Mouse (Mus musculus) forebrain, postnatal 0 days (tissue): ENCODE measurements around the gene Dnajc7. TPM values are rescaled to one million over a fixed set of nuclear protein-coding genes. Genes with fewer than 3 reads are reported as not detected.
"Not testable (repeated sequence)": the region's sequence is repeated elsewhere in the genome, so short reads cannot be mapped to it uniquely, and the experiment has no call there.

Experiments used
- ATAC-seq: fragments of 200-750 bp; cut with Nextera tagmentation; 2 replicates; pipeline ENCODE4 v1.8.0; 2017; ENCODE audit warnings: mild to moderate bottlenecking, moderate library complexity
- DNase-seq: peaks from one replicate; pipeline ENCODE4 v3.0.0-alpha.2; 2015
- H3K27ac ChIP-seq: fragments of 300-500 bp; sonication (generic); 2 replicates; pipeline ENCODE4 v1.5.1; 2014; ENCODE audit warnings: low read depth, mild to moderate bottlenecking, antibody characterized with exemption, low read length, moderate library complexity, mixed read lengths
- H3K27me3 ChIP-seq: fragments of 300-500 bp; sonication (generic); 2 replicates; pipeline ENCODE4 v1.6.1; 2014; ENCODE audit warnings: mild to moderate bottlenecking, low read length, mixed read lengths; ENCODE audit not compliant: insufficient read depth
- H3K36me3 ChIP-seq: fragments of 300-500 bp; sonication (generic); 2 replicates; pipeline ENCODE4 v1.6.1; 2014; ENCODE audit warnings: mild to moderate bottlenecking, moderate library complexity; ENCODE audit not compliant: insufficient read depth
- H3K4me1 ChIP-seq: fragments of 300-500 bp; sonication (generic); 2 replicates; pipeline ENCODE4 v1.6.1; 2014; ENCODE audit warnings: antibody characterized with exemption; ENCODE audit not compliant: insufficient read depth
- H3K4me2 ChIP-seq: fragments of 300-500 bp; sonication (generic); 2 replicates; pipeline ENCODE4 v1.6.1; 2014; ENCODE audit warnings: low read depth, mild to moderate bottlenecking, moderate library complexity
- H3K4me3 ChIP-seq: fragments of 300-500 bp; sonication (generic); 2 replicates; pipeline ENCODE4 v1.5.1; 2014; ENCODE audit warnings: low read depth, low read length, mixed read lengths
- H3K9ac ChIP-seq: fragments of 300-500 bp; sonication (generic); 2 replicates; pipeline ENCODE4 v1.6.1; 2014; ENCODE audit warnings: mild to moderate bottlenecking
- H3K9me3 ChIP-seq: fragments of 300-500 bp; sonication (generic); 2 replicates; pipeline ENCODE4 v1.6.1; 2016; ENCODE audit warnings: low read length
- CTCF ChIP-seq: sonication (generic); IDR thresholded peaks from 2 replicates; pipeline ENCODE4 v1.5.1; 2016; ENCODE audit warnings: antibody characterized with exemption, control low read depth, low read depth
- WGBS: fragments of 180-500 bp; shearing (Covaris S2); extraction: QIAGEN DNeasy Blood & Tissue Kit; methylation state at CpG from one replicate; pipeline ENCODE4 v1.1.7; 2014; 5-methylcytosine and 5-hydroxymethylcytosine counted together
- polyA plus RNA-seq: library from polyadenylated mRNA; unstranded; fragments of >200 nt; fragmentation: Nextera tagmentation; extraction: Ambion mirVana; gene quantifications from 2 replicates; pipeline ENCODE4 v1.2.1, GENCODE M21; 2015
- total RNA-seq: library from RNA; depleted of rRNA; stranded (reverse); fragments of >200 nt; gene quantifications from 2 replicates; pipeline ENCODE4 v1.2.3, GENCODE M21; 2014

The Dnajc7 gene
- total and polyA plus RNA-seq, 2 experiments from 2014 or later = 111 to 248 TPM

- peak; percentile 34 for TF ChIP-seq CTCF
- H3K4me2 ChIP-seq = peak within 1 kb of the TSS; percentile 71
- peaks cover 6% of the 10 kb centered on the region for H3K4me1 ChIP-seq
- 3% methylated on average over 28 of the region's 28 CpGs for WGBS
- peak; percentile 99 for ATAC-seq
- no peaks in the 10 kb centered on the region for H3K9me3 ChIP-seq
- no peaks in the 10 kb centered on the region for H3K27me3 ChIP-seq
- H3K9ac ChIP-seq = peak within 1 kb of the TSS; percentile 63
- no peaks in the 10 kb centered on the region for H3K36me3 ChIP-seq
- peak within 1 kb of the TSS; percentile 41 for H3K4me3 ChIP-seq
- DNase-seq = peak; percentile 90
- peak within 1 kb of the TSS; percentile 66 for H3K27ac ChIP-seq
These were observed 74.9 kb downstream of the Dnajc7 start, which contains the start of gene Ttc25 for GRCm38 (mm10) chr11:100544832-100545745. Ttc25 (plus strand) TSS chr11:100545607.

DNA sequence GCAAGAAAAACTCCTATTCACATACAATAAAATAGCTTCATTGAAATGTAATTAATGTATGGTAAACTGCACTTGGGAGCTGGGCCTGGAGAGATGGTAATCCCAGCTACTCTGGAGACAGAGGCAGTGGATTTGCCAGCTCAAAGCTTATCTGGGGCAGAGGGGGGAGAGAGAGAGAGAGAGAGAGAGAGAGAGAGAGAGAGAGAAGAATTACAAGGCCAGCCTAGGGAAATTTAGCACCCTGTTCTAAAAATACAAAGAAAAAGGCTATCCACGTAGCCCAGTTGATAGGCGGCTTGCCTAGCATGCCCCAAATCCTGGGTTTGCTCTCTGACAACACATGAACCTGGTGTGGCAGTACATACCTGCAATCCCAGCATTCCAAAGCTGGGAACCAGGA lies 78.4 kb downstream of the Dnajc7 start:
- Histone ChIP-seq H3K4me2 (no peak overlapping the region), H3K27me3 (no peaks in the 10 kb centered on the region), H3K4me1 (peaks cover 6% of the 10 kb centered on the region), H3K9me3 (no peaks in the 10 kb centered on the region), H3K27ac (no peak overlapping the region), H3K9ac (no peak overlapping the region), H3K4me3 (no peak overlapping the region), H3K36me3 (no peaks in the 10 kb centered on the region)
- no peak for DNase-seq
- WGBS = 84% methylated on average over 2 of the region's 2 CpGs
- no peak for TF ChIP-seq CTCF
- ATAC-seq = no peak

GRCm38 (mm10) chr11:100540966-100541365 lies 79.0 kb downstream of the Dnajc7 start:
- Histone ChIP-seq H3K4me1 (peaks cover 6% of the 10 kb centered on the region), H3K9ac (no peak overlapping the region), H3K9me3 (no peaks in the 10 kb centered on the region), H3K36me3 (no peaks in the 10 kb centered on the region), H3K4me3 (no peak overlapping the region), H3K4me2 (no peak overlapping the region), H3K27ac (no peak overlapping the region), H3K27me3 (no peaks in the 10 kb centered on the region)
- no peak for DNase-seq
- no peak for ATAC-seq
- 62% methylated on average over 6 of the region's 6 CpGs for WGBS
- TF ChIP-seq CTCF = no peak

DNA sequence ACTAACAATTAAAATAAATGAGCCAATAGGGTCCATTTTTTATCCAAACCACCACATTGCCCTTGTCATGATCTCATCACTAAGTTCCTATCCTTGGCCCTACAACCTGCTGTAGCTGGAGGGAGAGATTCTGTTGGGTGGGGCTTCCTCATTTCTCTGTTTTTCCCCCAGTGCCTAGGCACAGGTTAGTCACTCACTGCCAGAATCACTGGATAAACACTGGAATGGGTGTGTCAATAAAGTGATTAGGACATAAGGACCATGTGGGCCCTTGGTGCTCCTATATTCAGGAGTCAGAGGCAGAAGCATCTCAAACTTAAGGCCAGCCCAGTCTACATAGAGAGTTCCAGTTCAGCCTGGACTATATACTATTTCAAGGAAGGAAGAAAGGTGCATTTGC lies 83.5 kb downstream of the Dnajc7 start:
- no peak overlapping the region for H3K4me2 ChIP-seq
- ATAC-seq (no peak), DNase-seq (no peak)
- no peak overlapping the region for H3K4me3 ChIP-seq
- no peaks in the 10 kb centered on the region for H3K36me3 ChIP-seq
- H3K27me3 ChIP-seq = no peaks in the 10 kb centered on the region; the same call in 1 of the 2 replicates
- no peak for TF ChIP-seq CTCF
- H3K9me3 ChIP-seq = no peaks in the 10 kb centered on the region
- H3K9ac ChIP-seq = no peak overlapping the region
- H3K27ac ChIP-seq = no peak overlapping the region
- H3K4me1 ChIP-seq = no peaks in the 10 kb centered on the region

- Histone ChIP-seq H3K27ac (no peak overlapping the region), H3K4me3 (no peak overlapping the region), H3K9ac (no peak overlapping the region), H3K36me3 (no peaks in the 10 kb centered on the region), H3K4me1 (no peaks in the 10 kb centered on the region), H3K4me2 (no peak overlapping the region), H3K9me3 (no peaks in the 10 kb centered on the region), H3K27me3 (no peaks in the 10 kb centered on the region; the same call in 1 of the 2 replicates)
- TF ChIP-seq CTCF = no peak
- WGBS = 85% methylated on average over 1 of the region's 1 CpGs
- no peak for DNase-seq
- ATAC-seq = no peak
These were observed 84.0 kb downstream of the Dnajc7 start for GRCm38 (mm10) chr11:100535996-100536395.

- WGBS = 84% methylated on average over 6 of the region's 6 CpGs
- H3K4me2 ChIP-seq, H3K4me3 ChIP-seq, H3K36me3 ChIP-seq, H3K27ac ChIP-seq, H3K4me1 ChIP-seq, DNase-seq, H3K9ac ChIP-seq, H3K9me3 ChIP-seq, H3K27me3 ChIP-seq, ATAC-seq: not testable (repeated sequence)
These were observed 85.1 kb downstream of the Dnajc7 start for GRCm38 (mm10) chr11:100534821-100535220.

DNA sequence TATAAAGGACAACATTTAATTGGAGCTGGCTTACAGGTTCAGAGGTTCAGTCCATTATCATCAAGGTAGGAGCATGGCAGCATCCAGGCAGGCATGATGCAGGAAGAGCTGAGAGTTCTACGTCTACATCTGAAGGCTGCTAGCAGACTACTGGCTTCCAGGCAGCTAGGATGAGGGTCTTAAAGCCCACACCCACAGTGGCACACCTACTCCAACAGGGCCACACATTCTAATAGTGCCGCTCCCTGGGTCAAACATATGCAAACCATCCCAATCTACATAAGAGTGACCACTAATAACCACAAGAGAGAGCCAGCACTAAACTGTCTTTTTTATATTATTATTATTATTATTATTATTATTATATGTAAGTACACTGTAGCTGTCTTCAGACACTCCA lies 85.6 kb downstream of the Dnajc7 start:
- not testable (repeated sequence) for ATAC-seq, DNase-seq, H3K9ac ChIP-seq, H3K27ac ChIP-seq, H3K4me3 ChIP-seq, H3K4me2 ChIP-seq, H3K36me3 ChIP-seq, H3K27me3 ChIP-seq, H3K4me1 ChIP-seq, H3K9me3 ChIP-seq
- WGBS = 68% methylated on average over 2 of the region's 2 CpGs
